Mouse (Mus musculus) testis, postnatal 10 days (tissue): ENCODE results near the gene Angptl4.

Experiments
- DNase-seq: peaks from one replicate; pipeline ENCODE4 v3.0.0; 2021; ENCODE audit warnings: low spot score

The Angptl4 gene

DNA sequence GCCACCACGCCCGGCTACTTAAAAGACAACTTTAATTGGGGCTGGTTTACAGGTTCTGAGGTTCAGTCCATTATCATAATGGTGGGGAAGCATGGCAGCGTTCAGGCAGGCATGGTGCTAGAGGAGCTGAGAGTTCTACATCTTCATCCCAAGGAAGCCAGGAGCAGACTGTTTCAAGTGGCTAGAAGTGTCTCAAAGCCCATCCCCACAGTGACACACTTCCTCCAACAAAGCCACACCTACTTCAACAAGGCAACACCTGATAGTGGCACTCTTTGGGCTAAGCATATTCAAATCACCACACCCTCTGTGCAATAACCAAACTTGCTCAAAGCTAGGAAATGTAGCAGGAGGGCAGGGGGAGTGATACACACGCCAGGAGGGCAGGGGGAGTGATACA lies 22.6 kb upstream of the Angptl4 start:
- DNase-seq = no peak

DNA sequence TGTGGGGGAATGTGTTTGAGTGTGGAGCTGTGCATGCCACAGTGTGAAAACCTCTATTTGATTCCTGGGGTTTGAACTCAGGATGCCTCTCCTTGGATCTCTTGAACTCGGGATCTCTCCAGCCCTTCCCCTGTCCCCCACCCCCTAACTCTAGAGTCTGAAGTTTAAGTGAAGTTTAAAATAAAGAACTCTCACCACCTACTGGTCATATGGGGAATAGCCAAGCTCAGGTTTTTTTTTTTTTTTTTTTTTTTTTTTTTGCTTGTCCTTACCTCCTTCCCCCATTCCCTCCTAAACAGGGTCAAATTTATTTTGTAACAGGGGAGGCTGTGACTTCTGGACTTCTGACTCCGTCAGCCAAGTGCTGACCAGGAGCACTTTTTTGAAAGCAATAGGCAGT lies 20.6 kb upstream of the Angptl4 start:
- DNase-seq = no peak

DNA sequence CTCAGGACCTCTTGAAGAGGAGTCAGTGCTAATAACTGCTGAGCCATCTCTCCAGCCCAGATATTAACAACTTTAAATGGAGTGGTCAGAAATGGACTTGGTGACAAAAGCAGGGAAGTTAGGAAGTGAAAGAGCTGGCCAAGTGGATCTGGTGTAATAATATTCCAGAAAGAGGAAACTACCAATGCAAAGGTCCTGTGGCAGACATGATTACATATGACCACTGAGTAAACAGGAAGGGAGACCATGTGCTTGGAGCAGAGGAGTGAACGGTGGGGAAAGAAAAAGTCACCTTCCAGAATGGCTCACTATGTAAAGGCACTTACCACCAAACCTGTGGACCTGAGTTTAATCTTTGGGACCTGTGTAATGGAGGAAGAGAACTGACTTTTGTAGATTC lies 17.6 kb upstream of the Angptl4 start:
- DNase-seq = no peak

DNA sequence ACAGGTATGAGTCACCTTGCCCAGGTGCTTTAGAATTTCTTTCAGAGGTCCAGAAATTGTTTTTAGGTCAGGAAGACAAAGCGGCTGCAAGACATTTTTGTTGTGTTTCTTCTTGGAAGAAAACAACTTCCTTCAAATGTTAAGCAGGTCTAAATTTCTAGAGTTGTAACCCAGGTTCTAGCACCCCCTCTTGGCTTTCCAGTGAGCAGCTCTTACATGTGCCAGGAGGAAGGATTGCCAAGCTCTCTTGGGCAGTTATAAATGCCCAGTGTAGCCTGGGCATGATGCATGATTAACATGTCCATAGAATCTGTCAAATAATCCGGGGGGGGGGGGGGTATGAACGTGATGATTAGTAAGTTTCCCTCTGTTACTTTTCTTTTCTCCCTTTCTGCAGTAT lies 16.7 kb upstream of the Angptl4 start:
- DNase-seq = no peak

DNA sequence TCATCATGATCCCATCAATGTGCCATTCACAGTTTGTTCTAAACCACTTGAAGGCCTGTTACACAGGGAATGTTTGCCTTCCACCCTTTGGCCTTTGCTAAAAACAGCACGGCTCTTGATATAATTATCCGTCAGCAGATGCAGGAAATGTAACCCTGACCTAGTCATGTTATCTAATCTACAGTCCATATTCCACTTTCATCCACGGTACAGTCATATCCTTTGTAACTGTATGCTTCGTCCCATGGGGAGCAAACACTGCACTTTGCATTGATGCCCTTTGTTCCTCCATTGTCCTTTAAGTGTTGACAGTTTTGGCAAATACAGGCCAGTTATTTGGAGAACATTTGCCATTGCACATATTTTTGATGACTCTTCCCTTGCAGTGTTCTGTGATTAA lies 7.1 kb upstream of the Angptl4 start:
- DNase-seq = no peak

DNA sequence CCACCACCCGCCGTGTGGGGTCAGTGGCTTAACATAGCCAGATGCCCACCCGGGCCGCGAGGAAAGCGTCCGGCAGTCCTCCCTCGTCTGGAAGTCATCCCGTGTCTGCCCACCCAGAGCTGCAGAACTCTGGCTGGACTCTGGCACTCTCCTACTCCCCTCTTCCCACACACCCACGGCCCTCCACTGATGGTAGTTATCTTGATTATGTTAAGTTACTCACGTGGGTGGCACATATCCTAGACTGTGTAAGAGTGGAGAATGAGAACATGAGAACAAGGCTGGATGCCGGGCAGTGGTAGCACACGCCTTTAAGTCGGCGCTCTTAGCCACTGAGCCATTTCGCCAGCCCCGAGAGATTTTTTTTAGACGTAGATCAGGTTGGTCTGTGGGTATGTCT lies 4.7 kb upstream of the Angptl4 start:
- DNase-seq = no peak

DNA sequence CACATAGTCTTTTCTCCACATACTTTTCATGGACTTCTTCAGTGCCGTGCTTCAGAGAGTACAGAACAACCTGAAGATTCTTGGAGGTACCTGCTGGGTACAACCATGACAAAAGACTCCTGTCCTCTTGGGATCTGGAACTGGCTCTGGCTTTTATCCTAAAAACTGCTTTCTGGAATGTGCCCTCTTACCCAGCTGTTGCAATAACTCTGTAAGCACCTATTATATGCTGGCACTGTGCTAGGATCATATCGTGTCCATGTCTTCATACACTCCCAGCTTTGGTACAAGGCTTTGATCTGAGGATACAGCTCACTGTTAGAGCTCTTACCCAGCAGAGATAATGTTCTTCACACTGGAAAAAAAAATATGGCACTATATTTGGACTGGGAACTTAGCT lies 3.3 kb upstream of the Angptl4 start:
- no peak for DNase-seq

DNA sequence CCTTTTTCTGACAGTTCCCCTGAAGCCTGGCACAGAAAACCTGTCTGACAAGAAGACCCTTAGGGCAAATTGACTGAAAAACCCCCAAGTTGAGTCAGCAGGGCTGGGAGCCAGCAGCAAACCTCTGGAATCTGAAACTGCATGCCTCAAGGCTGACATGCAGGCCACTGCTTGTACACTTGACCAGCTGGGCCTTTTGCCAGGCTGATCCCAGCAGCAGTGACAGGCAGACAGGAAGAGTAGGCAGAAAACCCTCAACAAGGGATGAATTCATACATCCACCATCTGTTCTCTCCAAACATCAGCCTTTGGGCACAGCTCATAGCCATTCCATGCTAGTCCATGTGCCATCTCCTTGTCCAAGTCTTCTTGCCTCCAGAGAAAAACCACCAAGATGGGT lies 1.8 kb upstream of the Angptl4 start:
- DNase-seq = peak; percentile 71

DNA sequence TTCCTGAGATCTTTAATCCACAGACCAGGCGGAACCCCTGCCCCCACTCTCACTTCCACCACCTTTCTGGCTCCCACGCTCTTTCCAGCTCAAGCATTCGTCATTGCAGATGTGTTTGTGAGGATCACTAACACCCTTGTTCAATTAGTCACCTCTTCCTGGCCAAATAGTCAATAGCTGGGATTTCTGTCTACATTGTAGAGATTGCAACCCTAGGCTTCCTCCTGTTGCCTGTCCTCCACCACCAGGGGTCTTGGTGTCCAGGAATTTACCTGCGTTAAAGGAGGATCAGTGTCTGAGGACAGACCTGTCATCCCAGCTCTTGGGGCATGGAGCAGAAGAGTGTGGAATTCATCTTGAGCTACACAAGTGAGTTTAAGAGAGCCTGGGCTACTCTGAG lies 437 bp upstream of the Angptl4 start:
- no peak for DNase-seq

DNA sequence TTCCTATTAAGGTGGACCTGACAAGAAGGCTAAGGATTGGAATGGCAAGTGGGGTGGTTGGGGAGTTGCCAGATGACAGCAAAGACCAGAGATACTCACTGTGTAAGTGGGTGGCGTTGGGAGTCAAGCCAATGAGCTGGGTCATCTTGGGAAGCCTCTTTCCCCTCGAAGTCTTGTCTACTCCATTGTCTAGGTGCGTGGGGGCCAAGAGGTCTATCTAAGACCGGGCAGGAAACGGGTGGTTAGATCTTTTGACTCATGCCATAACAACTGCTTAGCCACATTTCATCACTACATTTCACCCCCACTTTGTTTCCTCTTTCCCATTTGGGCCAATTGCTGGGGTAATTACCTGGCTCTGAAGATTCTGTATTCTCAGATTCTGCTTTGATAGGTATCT lies 1.2 kb downstream of the Angptl4 start:
- DNase-seq = peak; percentile 70

DNA sequence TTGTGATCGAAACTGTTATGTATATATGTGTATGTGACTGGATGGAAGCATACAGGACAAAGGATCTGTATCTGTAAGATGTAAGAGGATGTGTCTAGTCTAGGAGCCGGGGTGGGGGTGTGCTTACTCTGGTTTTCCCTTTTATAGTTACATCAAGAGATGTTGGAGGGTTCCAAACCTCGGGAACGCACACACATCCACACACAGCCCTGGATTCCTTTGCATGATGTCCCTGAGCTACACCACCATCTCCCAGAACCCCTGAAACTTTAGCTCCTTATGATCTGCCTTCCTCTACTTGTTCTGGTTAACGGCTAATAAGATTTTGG lies 1.7 kb downstream of the Angptl4 start:
- DNase-seq = no peak

DNA sequence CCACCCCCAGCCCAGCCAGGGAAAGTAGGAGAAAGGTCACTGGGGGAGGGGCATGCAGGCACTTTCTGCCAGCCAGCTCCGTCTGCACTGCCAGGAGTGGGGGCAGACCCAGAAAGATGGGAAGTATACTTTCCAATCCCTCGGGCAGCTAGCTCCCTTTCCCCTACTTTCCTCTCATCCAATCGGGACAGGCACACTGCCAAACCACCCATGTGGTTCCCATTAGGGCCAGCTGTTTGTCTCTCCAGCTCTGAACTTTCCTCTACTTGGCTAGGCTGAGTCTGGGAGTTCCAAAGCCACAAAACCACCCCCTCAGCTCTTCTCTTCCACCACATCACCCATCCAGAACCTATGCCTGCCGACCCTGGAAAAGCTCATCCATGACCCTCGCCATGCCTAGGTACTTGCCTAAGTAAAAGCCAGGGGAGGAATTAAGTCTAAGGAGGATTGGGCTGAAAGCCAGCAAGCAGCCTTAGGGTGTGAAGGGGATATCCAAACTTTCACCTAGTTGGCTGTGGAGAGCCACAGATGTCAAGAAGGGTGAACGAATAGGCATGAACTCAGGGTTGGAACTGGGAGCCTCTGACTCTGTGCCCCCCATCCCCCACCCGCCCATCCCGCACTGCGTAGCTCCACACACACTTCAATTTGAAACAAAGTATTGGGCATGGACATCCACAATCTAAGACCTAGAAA lies 2.2 kb downstream of the Angptl4 start:
- peak; percentile 93 for DNase-seq

DNA sequence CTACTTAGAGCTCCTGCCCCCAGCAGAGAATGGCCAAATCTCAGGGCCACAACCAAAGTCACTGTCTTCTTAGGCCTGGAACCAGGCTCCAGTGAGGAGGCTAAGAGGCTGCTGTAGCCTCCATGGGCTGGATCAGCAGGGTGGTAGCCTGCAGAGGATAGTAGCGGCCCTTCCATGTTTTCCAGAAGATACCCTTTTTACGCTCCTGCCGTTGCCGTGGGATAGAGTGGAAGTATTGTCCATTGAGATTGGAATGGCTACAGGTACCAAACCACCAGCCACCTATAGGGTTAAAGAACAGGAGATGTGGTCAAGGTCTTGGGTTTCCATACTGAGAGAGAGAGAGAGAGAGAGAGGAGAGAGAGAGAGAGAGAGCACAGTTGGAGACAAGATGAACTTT lies 6.3 kb downstream of the Angptl4 start:
- DNase-seq = no peak

DNA sequence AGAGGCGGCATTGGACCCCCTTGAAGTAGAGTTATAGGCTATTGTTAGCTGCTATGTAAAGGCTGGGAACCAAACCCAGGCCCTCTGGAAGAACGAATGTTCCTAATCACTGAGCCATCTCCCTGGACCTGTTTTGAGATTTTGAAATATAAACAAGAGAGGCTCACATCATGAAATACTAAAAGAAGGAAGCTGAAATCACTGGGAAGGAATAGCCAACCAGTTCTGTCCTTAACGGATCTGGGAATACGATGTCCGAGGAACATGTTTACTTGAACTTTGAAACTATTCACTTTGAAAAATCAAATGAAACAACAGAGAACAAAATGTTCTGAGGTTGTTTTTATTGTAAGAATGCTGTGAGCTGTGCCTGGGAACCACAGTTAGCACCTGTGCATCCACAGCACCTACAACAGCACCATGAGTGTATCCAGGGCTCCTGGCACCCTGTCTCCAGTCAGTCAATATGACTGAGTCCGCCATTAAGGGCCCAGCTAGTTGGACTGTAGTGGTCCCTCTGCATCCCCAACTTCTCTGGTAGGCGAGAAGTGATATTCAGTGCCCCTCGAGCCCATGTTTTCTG lies 7.0 kb downstream of the Angptl4 start:
- DNase-seq = no peak

DNA sequence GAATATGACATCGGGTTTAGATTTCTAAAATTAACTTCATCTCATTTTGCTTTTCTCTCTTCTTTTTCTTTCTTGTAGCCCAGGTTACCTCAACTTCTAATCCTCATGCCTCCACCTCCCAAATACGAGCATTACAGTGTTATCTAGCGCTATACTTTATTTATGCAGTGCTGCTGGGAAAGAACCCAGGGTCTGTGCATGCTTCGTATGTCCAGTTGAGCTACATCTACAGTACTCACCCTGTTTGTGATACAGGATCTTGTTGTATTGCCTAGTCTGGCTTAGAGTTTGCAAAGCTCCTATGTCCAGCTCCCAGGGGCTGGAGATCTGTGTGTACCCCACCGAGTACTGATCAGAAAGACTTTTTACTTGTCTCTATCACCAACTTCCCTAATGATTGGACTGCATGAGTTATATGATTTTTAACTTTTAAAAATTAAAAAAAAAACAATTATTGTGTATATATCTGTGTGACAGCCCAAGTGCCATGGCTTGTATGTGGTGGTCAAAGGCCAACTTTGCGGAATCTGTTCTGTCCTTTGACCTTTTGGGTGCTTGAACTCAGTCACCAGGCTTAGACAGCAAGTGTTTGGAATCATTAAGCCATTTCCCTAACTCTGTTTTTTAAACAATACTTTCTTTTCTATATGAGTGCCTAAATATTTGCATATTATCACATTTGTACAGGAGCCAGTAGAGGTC lies 7.6 kb downstream of the Angptl4 start:
- DNase-seq = no peak

DNA sequence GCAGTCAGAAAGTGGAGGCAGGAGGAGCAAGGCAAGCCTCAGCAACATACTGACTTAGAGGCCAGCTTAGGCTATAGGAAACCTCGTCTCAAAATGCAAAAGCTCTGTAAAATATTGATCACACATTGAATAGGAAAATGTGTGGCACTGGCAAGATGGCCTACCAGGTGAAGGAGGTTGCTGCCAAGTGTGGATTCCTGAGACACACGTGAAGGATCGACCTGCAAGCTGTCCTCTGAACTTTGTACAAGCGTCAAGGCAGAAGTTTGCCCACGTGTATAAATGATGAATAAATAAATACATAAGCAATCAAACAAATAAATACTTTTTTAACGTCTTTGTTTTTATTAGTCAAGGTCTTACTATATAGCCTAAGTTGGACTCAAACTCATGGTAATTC lies 8.2 kb downstream of the Angptl4 start:
- DNase-seq = no peak

DNA sequence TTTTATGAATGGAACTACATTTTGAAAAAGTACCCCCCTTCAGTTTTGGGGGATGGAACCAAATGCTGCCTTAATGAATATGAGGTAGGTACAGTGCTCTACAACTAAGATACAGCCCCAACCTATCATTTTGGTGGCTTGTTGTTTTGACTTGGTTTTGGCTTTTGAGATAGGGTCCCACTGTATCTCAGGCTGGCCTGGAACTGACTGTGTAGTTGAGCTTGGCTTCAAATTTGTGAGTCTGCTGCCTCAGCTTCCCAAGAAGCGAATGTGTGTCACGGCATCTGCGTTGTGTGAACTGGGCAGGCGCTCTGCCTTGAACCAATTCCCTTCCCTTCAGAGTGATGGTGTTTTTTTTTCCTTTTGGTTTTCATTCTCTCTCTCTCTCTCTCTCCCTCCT lies 10.0 kb downstream of the Angptl4 start:
- no peak for DNase-seq

DNA sequence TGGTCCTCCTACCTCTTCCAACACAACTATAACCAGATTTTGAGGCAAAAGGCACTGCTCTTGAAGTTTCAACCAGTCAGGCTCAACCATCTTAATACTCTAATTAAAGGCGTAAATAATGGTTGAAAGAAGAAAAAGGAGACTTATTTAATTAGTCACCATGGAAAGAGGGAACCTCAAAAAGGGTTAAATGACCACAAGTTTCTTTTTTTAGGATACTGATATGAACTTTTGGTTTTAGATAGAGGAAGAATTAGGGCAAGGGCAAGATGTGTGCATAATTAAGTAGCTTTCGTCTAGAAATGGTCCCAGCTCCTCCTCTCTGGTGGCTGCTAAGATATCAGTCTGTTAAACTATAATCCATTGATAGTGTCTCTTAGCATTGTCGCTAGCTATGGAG lies 15.2 kb downstream of the Angptl4 start:
- no peak for DNase-seq

DNA sequence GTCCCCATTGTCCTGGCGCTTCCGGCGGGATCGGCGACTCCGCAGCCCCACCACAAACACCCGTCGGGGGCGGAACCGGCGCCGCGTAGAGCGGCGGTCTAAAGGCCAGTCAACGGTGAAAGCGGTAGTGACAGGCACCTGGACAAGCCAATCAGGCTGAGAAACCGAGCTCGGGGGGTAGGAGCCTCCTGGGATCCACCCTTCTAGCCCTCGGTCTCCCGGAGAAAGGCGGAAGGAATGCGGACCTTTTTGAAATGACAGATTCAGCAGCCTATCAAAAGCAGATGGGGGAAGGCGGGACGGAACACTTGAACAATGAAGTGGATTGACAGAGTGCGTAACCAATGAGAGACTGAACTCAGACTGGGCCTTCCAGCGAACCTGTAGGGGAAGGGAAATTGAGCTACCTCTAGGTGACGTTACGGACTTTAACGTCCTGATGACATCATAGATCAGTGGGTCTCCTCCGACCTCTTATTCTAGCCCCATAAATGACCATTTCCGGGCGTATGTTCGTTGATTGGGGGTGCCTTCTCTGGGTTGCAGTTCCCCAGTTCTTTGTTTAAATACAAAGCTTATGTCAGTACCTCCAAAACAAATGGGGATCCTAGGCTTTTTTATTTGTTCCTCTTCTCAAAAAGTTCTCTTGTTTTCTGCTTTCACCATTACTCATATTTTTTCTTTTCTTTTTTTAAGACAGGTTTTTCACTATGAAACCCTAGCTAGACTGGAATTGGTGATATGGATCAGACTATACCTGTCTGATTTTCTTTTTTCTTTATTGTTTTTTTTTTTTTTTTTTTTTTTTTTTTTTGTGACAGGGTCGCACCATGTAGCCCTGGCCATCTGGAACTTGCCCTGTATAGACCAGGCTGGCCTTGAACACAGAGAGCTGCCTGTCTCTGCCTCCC lies 21.1 kb downstream of the Angptl4 start, which contains the start of gene Rab11b:
Gene Rab11b (minus strand): TSS at position 276 of the 911 bp plus-strand sequence.
- DNase-seq = peak; percentile 99

DNA sequence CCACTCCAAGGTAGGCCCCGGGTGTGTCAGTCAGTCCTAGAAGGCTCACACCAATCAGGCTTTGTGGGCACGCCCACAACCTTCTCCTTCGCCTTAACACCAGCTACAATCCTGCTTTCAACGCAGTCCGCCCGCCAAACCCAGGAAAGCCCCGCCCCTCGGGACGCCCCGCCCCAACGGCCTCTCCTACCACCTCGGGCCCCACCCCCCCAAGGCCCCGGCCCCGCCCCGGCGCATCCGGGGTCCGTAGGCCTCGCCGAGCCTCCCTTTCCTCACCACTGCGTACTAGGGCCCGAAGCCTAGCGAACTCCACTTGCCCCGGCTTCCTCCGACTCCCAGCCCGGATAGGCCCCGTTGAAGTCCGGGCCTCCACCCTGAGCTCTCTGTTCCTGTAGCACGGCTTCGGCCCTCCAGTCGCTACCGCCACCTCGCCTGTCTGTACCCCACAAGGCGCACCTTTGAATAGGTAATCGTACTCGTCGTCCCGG lies 21.8 kb downstream of the Angptl4 start:
- DNase-seq = peak; percentile 99

DNA sequence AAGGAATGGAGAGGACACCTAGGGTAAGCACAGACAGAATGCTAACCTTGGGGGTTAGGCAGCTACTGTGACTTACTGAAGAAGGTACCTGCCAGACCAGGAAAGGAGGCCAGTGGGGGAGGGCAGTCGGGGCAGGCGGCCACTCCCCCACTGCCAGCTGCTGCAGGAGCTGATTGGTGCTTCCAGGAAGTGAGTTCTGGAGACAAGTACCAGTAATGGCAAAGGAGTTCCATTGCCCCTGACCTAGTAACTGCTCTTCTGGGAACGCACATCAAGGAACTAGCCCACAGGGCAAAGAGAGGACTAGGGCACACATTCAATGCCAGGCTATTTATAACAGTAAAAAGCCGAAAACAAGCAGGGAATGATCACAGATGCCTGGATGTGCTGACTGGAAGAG lies 24.4 kb downstream of the Angptl4 start:
- DNase-seq = no peak

DNA sequence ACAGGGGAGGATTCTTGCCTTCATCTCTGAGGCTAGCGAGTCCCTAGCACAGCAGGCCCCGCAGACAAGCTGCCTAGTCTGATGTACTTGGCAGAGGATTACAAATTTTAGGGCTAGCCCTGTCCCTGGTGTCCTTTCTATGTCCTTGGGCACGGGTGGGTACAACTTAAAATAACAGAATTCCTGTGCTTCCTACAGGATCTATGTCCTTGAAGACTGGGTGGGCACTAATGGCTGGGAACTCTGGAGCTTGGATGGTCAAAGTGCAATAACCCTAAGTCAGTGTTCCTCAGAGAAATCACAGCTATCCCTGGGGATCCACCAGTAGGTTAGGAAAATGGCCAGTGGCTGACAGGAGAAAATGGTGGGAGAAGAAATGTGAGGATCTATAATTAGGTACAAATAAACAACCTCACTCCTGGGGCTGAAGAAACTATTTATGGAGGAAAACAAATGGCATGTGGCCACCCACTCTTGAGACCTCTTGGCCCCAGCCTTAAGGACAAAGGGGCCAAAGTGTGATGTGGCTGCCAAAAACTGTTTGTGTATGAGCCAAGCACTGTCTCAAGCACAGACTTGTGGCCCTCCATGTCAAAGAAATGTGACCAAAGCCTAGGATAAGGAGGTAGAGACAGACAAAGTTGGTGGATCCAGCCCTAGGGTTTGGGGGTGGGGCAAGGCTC lies 25.4 kb downstream of the Angptl4 start:
- DNase-seq = no peak
